Mouse (Mus musculus) cerebellum, adult 9-10 months (tissue): ENCODE results near the gene Nav2.

ENCODE experiments used
- DNase-seq: peaks from one replicate; pipeline ENCODE4 v3.0.0; 2022

The Nav2 gene

GRCm38 (mm10) chr7:49301487-49301886 is 393.0 kb downstream of the Nav2 start:
- DNase-seq = no peak

- DNase-seq = no peak
Observed at GRCm38 (mm10) chr7:49303600-49304411, 395.3 kb downstream of the Nav2 start.

- no peak for DNase-seq
Observed at GRCm38 (mm10) chr7:49307717-49308116, 399.2 kb downstream of the Nav2 start.

- DNase-seq = no peak
Observed at GRCm38 (mm10) chr7:49309746-49310145, 401.2 kb downstream of the Nav2 start.

- DNase-seq = no peak
Observed at GRCm38 (mm10) chr7:49313945-49314344, 405.4 kb downstream of the Nav2 start.

GRCm38 (mm10) chr7:49315033-49315432 is 406.5 kb downstream of the Nav2 start:
- DNase-seq = no peak

- DNase-seq = no peak
Observed at GRCm38 (mm10) chr7:49316600-49316999, 408.1 kb downstream of the Nav2 start.

- DNase-seq = no peak
Observed at GRCm38 (mm10) chr7:49318183-49318897, 409.8 kb downstream of the Nav2 start.

- DNase-seq = no peak
Observed at GRCm38 (mm10) chr7:49318898-49319293, 410.4 kb downstream of the Nav2 start.

- no peak for DNase-seq
Observed at GRCm38 (mm10) chr7:49319981-49320380, 411.5 kb downstream of the Nav2 start.

- DNase-seq = peak; percentile 56
Observed at GRCm38 (mm10) chr7:49321124-49321531, 412.6 kb downstream of the Nav2 start.

GRCm38 (mm10) chr7:49322179-49322578 is 413.7 kb downstream of the Nav2 start:
- DNase-seq = no peak

GRCm38 (mm10) chr7:49324575-49324974 is 416.1 kb downstream of the Nav2 start:
- DNase-seq = no peak

- no peak for DNase-seq
Observed at GRCm38 (mm10) chr7:49326136-49326722, 417.7 kb downstream of the Nav2 start.

GRCm38 (mm10) chr7:49326967-49327742 is 418.6 kb downstream of the Nav2 start:
- no peak for DNase-seq

GRCm38 (mm10) chr7:49330181-49330580 is 421.7 kb downstream of the Nav2 start:
- no peak for DNase-seq

- DNase-seq = no peak
Observed at GRCm38 (mm10) chr7:49331939-49332338, 423.4 kb downstream of the Nav2 start.

- peak; percentile 61 for DNase-seq
Observed at GRCm38 (mm10) chr7:49332644-49333043, 424.1 kb downstream of the Nav2 start.

- no peak for DNase-seq
Observed at GRCm38 (mm10) chr7:49334163-49334562, 425.6 kb downstream of the Nav2 start.

- no peak for DNase-seq
Observed at GRCm38 (mm10) chr7:49335056-49335455, 426.5 kb downstream of the Nav2 start.

- no peak for DNase-seq
Observed at GRCm38 (mm10) chr7:49336725-49337124, 428.2 kb downstream of the Nav2 start.

- no peak for DNase-seq
Observed at GRCm38 (mm10) chr7:49337710-49338109, 429.2 kb downstream of the Nav2 start.

- no peak for DNase-seq
Observed at GRCm38 (mm10) chr7:49339953-49340352, 431.4 kb downstream of the Nav2 start.
